Comparison of ENCODE assay signal across 15 mouse cellular contexts in the genomic region with DNA sequence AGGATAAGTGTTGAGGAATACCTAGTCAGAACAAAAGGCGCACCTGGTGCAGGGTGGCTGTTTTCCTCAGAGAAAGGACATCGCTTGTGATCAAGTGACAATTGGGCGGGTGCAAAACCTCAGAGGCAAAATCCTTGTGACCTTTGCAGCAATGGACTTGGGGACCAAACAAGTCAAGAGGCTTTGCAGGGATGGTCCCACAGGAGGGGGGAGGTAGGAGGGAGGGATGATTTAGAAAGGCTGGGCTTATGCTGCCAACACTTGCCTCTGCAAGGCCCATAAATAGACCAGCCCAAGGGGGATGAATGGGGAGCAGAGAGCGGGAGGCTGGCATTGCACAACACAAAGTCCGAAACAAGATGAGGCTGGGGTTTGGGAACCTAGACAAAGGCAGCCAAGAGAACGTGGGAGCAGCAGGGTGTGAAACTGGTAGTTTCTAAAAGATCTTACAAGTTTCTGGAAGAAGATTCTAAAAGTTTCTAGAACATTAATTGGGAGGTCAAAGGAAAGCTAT. TPM values are rescaled to one million over a fixed set of nuclear protein-coding genes. Genes with fewer than 3 reads are reported as not detected.
A peak's percentile ranks its signal among the peaks of the same experiment; 100 is the strongest.
DNase-seq lines count a peak whose midpoint lies in the region; ATAC-seq and TF ChIP-seq lines count a peak whose summit lies in the region.
"Had no signal": no experiment of that assay in that cellular context is flagged by ENCODE, and none has a peak within 500 bp of the region (broad histone marks: within the 10 kb centered on the region; RNA-seq: fewer than 3 reads in every experiment).

No protein-coding gene starts in this region.

- H3K4me1 ChIP-seq in heart, embryonic 16.5 days (ENCODE audit: control insufficient read depth, insufficient read depth, low read length) = peaks cover 22% of the 10 kb centered on the region
- peaks cover 51% of the 10 kb centered on the region for H3K4me1 ChIP-seq in midbrain, embryonic 10.5 days
- H3K4me1 ChIP-seq in midbrain, embryonic 13.5 days (replicated peaks) = peaks cover 24% of the 10 kb centered on the region
- H3K4me1 ChIP-seq in bone marrow, adult 2 months (ENCODE audit: control insufficient read depth, insufficient read depth, low read length) = peaks cover 4% of the 10 kb centered on the region

- peak overlapping the region; percentile 33; the same call in 1 of the 2 replicates for H3K9ac ChIP-seq in heart, embryonic 16.5 days (ENCODE audit: low read length)
- H3K9ac ChIP-seq in midbrain, embryonic 13.5 days (replicated peaks) = no peak overlapping the region
- H3K9ac ChIP-seq: midbrain, embryonic 12.5 days had no signal

- WGBS in heart, embryonic 16.5 days = 57% methylated on average over 6 of the region's 6 CpGs
- 71% methylated on average over 6 of the region's 6 CpGs for WGBS in midbrain, embryonic 10.5 days
- 61% methylated on average over 6 of the region's 6 CpGs for WGBS in midbrain, embryonic 13.5 days
- WGBS in bone marrow, adult 2 months = 43% methylated on average over 6 of the region's 6 CpGs

- no peak for TF ChIP-seq POLR2A in bone marrow, adult 2 months (IDR thresholded peaks at IDR 0.05; ENCODE audit: borderline replicate concordance, control insufficient read depth, low read depth, low read length)
- TF ChIP-seq POLR2A in myocyte (IDR thresholded peaks at IDR 0.05; ENCODE audit: insufficient read length, low read depth) = no peak

- intact Hi-C loops in heart, postnatal 14 days (cut with DNase I) = no loop called here

- TF ChIP-seq CTCF in bone marrow, adult 2 months (IDR thresholded peaks at IDR 0.05; ENCODE audit: control insufficient read depth, insufficient read depth, low read length) = no peak

- 0 out of 2 replicates have a peak overlapping the region, but pooled peaks have one; percentile 18 for H3K4me2 ChIP-seq in heart, embryonic 16.5 days (ENCODE audit: low read depth, low read length)
- no peak overlapping the region for H3K4me2 ChIP-seq in midbrain, embryonic 13.5 days (replicated peaks)
- H3K4me2 ChIP-seq in myocyte (ENCODE audit: low read depth) = no peak overlapping the region
- H3K4me2 ChIP-seq: midbrain, embryonic 12.5 days had no signal

- no peaks in the 10 kb centered on the region for H3K27me3 ChIP-seq in heart, embryonic 16.5 days (ENCODE audit: control insufficient read depth, insufficient read depth, low read length)
- H3K27me3 ChIP-seq in midbrain, embryonic 10.5 days (ENCODE audit: low read depth, poor library complexity, severe bottlenecking) = peaks cover 18% of the 10 kb centered on the region; the same call in 1 of the 2 replicates
- H3K27me3 ChIP-seq in midbrain, embryonic 13.5 days = peaks cover 27% of the 10 kb centered on the region
- no peaks in the 10 kb centered on the region for H3K27me3 ChIP-seq in myocyte (ENCODE audit: control insufficient read depth, insufficient read depth, insufficient read length)

- H3K36me3 ChIP-seq in heart, embryonic 16.5 days (ENCODE audit: control insufficient read depth, insufficient read depth) = no peaks in the 10 kb centered on the region
- H3K36me3 ChIP-seq in midbrain, embryonic 10.5 days = 0 out of 2 replicates have a peak, but pooled peaks cover 3% of the 10 kb centered on the region
- H3K36me3 ChIP-seq in midbrain, embryonic 13.5 days = no peaks in the 10 kb centered on the region
- no peaks in the 10 kb centered on the region for H3K36me3 ChIP-seq in myocyte (ENCODE audit: control insufficient read depth, insufficient read depth)
- H3K36me3 ChIP-seq: midbrain, embryonic 12.5 days had no signal

- H3ac ChIP-seq in myocyte (ENCODE audit: control insufficient read depth, insufficient read length) = no peak overlapping the region

- peak; percentile 37; the same call in 1 of the 2 replicates for ATAC-seq in heart, embryonic 16.5 days (replicated peaks; ENCODE audit: extremely low read depth, insufficient read depth, low FRiP score)
- no peak for ATAC-seq in midbrain, embryonic 13.5 days

- peak overlapping the region; percentile 67 for H3K27ac ChIP-seq in heart, embryonic 16.5 days (ENCODE audit: low read length)
- 0 out of 2 replicates have a peak overlapping the region, but pooled peaks have one; percentile 25 for H3K27ac ChIP-seq in midbrain, embryonic 10.5 days (replicated peaks)
- H3K27ac ChIP-seq in midbrain, embryonic 13.5 days = no peak overlapping the region
- peak overlapping the region; percentile 9 for H3K27ac ChIP-seq in bone marrow, adult 2 months (ENCODE audit: control insufficient read depth, insufficient read depth, low read depth, low read length, poor library complexity)
- H3K27ac ChIP-seq: midbrain, embryonic 12.5 days had no signal

- no peak for DNase-seq in heart, postnatal 14 days
- DNase-seq in midbrain, embryonic 10.5 days (ENCODE audit: low spot score) = no peak
- no peak for DNase-seq in cerebellum, postnatal 4 days (ENCODE audit: low spot score in 2 of 2)
- no peak for DNase-seq in layer of hippocampus, adult 11-12 months (ENCODE audit: low spot score)
- DNase-seq: cerebellum, adult 8-10 months; heart, adult 11 months; kidney, adult 11 months had no signal

- no peak overlapping the region for H3K4me3 ChIP-seq in heart, embryonic 16.5 days (ENCODE audit: low read length)
- no peak overlapping the region for H3K4me3 ChIP-seq in midbrain, embryonic 10.5 days
- no peak overlapping the region for H3K4me3 ChIP-seq in midbrain, embryonic 13.5 days (replicated peaks)
- no peak overlapping the region for H3K4me3 ChIP-seq in bone marrow, adult 2 months (replicated peaks; ENCODE audit: control insufficient read depth, low read depth, low read length)
- H3K4me3 ChIP-seq in myocyte = no peak overlapping the region
- H3K4me3 ChIP-seq: midbrain, embryonic 12.5 days had no signal

- H3K79me2 ChIP-seq in myocyte (ENCODE audit: control insufficient read depth, insufficient read depth) = no peaks in the 10 kb centered on the region

- no peaks in the 10 kb centered on the region for H3K9me3 ChIP-seq in heart, embryonic 16.5 days (replicated peaks; ENCODE audit: control insufficient read depth, low read length)
- no peaks in the 10 kb centered on the region for H3K9me3 ChIP-seq in midbrain, embryonic 10.5 days (replicated peaks)
- no peaks in the 10 kb centered on the region for H3K9me3 ChIP-seq in midbrain, embryonic 13.5 days
- H3K9me3 ChIP-seq: midbrain, embryonic 12.5 days had no signal

TF ChIP-seq in myocyte, 11 proteins besides CTCF, POLR2A, EP300 and RAD21:
- no peak for TF ChIP-seq POLR2AphosphoS2 (IDR thresholded peaks at IDR 0.05; ENCODE audit: insufficient read length, low read depth)
- 0 out of 2 replicates have a peak, but pooled peaks have one; percentile 10 for TF ChIP-seq CEBPB (IDR thresholded peaks at IDR 0.05; ENCODE audit: insufficient read depth, poor library complexity, severe bottlenecking)

RNA-seq across cellular contexts. Expression of a gene that starts 11.7 kb away (rescaled TPM):
- 6.2 and 6.8 TPM in 2 replicates for polyA plus RNA-seq in heart, embryonic 16.5 days (2015; fragmentation: Nextera tagmentation; extraction: Ambion mirVana)
- 1 to 10 TPM; 4.3 to 6.0 TPM for total RNA-seq in heart, postnatal 14 days (2021)
- 9.8 TPM in 2 replicates for polyA plus RNA-seq in midbrain, embryonic 10.5 days (2016; fragmentation: Nextera tagmentation; extraction: Ambion mirVana)
- 4.0 and 6.3 TPM in 2 replicates for polyA plus RNA-seq in midbrain, embryonic 13.5 days (2015; fragmentation: Nextera tagmentation; extraction: Ambion mirVana)
- 16.2 and 18.2 TPM in 2 replicates for polyA plus RNA-seq in bone marrow, adult 2 months (2011; ENCODE audit: insufficient read depth, insufficient read length, low replicate concordance, missing spikeins)
- 4.4 TPM for polyA plus RNA-seq in myocyte (2012; fragmentation: generic; extraction: Trizol)

RNA-seq across cellular contexts. Expression of a gene that starts 49.0 kb away (rescaled TPM):
- polyA plus RNA-seq in heart, embryonic 16.5 days (2015; fragmentation: Nextera tagmentation; extraction: Ambion mirVana) = 0.59 and 1.2 TPM in 2 replicates
- under 1 TPM; 0.48 to 0.49 TPM for total RNA-seq in heart, postnatal 14 days (2021)
- 1.5 and 2.2 TPM in 2 replicates for polyA plus RNA-seq in midbrain, embryonic 10.5 days (2016; fragmentation: Nextera tagmentation; extraction: Ambion mirVana)
- 1.7 and 1.9 TPM in 2 replicates for polyA plus RNA-seq in midbrain, embryonic 13.5 days (2015; fragmentation: Nextera tagmentation; extraction: Ambion mirVana)
- polyA plus RNA-seq in bone marrow, adult 2 months (2011; ENCODE audit: insufficient read depth, insufficient read length, low replicate concordance, missing spikeins) = 1.7 and 1.9 TPM in 2 replicates
- 0.16 TPM for polyA plus RNA-seq in myocyte (2012; fragmentation: generic; extraction: Trizol)

RNA-seq across cellular contexts. Expression of a gene that starts 54.5 kb away (rescaled TPM):
- 31.7 and 34.9 TPM in 2 replicates for polyA plus RNA-seq in heart, embryonic 16.5 days (2015; fragmentation: Nextera tagmentation; extraction: Ambion mirVana)
- 10 to 100 TPM; 19.6 to 21.6 TPM for total RNA-seq in heart, postnatal 14 days (2021)
- 44.7 and 45.6 TPM in 2 replicates for polyA plus RNA-seq in midbrain, embryonic 10.5 days (2016; fragmentation: Nextera tagmentation; extraction: Ambion mirVana)
- polyA plus RNA-seq in midbrain, embryonic 13.5 days (2015; fragmentation: Nextera tagmentation; extraction: Ambion mirVana) = 63.7 TPM in 2 replicates
- polyA plus RNA-seq in bone marrow, adult 2 months (2011; ENCODE audit: insufficient read depth, insufficient read length, low replicate concordance, missing spikeins) = 15.8 and 51.0 TPM in 2 replicates
- 38.7 TPM for polyA plus RNA-seq in myocyte (2012; fragmentation: generic; extraction: Trizol)

RNA-seq across cellular contexts. Expression of a gene that starts 55.2 kb away (rescaled TPM):
- polyA plus RNA-seq in heart, embryonic 16.5 days (2015; fragmentation: Nextera tagmentation; extraction: Ambion mirVana) = not detected in 2 replicates
- not detected for total RNA-seq in heart, postnatal 14 days (2021)
- not detected in 2 replicates for polyA plus RNA-seq in midbrain, embryonic 10.5 days (2016; fragmentation: Nextera tagmentation; extraction: Ambion mirVana)
- not detected in 2 replicates for polyA plus RNA-seq in midbrain, embryonic 13.5 days (2015; fragmentation: Nextera tagmentation; extraction: Ambion mirVana)
- not detected in 2 replicates for polyA plus RNA-seq in bone marrow, adult 2 months (2011; ENCODE audit: insufficient read depth, insufficient read length, low replicate concordance, missing spikeins)
- not detected for polyA plus RNA-seq in myocyte (2012; fragmentation: generic; extraction: Trizol)
- total RNA-seq: layer of hippocampus, postnatal 10 days; liver, adult 2 months had no signal
- polyA plus RNA-seq: embryonic facial prominence, embryonic 11.5 days; liver, adult 2 months; midbrain, embryonic 12.5 days had no signal

RNA-seq across cellular contexts. Expression of a gene that starts 56.2 kb away (rescaled TPM):
- 0.30 and 0.61 TPM in 2 replicates for polyA plus RNA-seq in heart, embryonic 16.5 days (2015; fragmentation: Nextera tagmentation; extraction: Ambion mirVana)
- total RNA-seq in heart, postnatal 14 days (2021) = not detected
- polyA plus RNA-seq in midbrain, embryonic 10.5 days (2016; fragmentation: Nextera tagmentation; extraction: Ambion mirVana) = 0.48 and 0.66 TPM in 2 replicates
- polyA plus RNA-seq in midbrain, embryonic 13.5 days (2015; fragmentation: Nextera tagmentation; extraction: Ambion mirVana) = 0.43 and 0.74 TPM in 2 replicates
- polyA plus RNA-seq in bone marrow, adult 2 months (2011; ENCODE audit: insufficient read depth, insufficient read length, low replicate concordance, missing spikeins) = 0.92 TPM in 1 of 2 replicates, not detected in the other
- polyA plus RNA-seq in myocyte (2012; fragmentation: generic; extraction: Trizol) = 0.01 TPM
- total RNA-seq: liver, adult 2 months had no signal
